Mouse (Mus musculus): ENCODE data around the gene Rbmx.

DNA sequence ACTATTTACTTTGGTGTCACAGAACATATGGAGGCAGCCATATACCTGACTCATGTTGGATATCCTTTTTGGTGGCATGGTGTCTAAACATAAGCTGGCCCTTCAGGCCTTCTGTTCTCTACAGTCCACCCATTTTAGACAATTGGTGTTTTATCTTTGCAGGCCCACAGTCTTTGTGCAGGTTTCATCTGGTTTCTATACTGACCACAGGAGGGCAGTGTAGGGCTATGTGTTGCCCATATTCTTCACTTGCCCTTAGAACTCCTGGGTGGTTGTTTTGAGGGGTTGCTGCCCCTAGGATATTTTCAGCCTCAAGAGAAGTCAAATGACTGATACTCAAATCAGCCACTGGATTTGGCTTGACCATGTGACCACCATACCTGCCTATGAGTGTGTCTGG, 10.8 kb upstream of the Rbmx start:
- TF ChIP-seq CTCF (IDR thresholded peaks at IDR 0.05; ENCODE audit: control insufficient read depth, insufficient read depth, insufficient replicate concordance, low read depth, low read length), result no peak
- no peak for TF ChIP-seq POLR2A (IDR thresholded peaks at IDR 0.05; ENCODE audit: control insufficient read depth, low read depth, low read length)
